Mouse (Mus musculus): ENCODE results near the gene Cdc25b. TPM values are rescaled to one million over a fixed set of nuclear protein-coding genes. Genes with fewer than 3 reads are reported as not detected.

Cdc25b gene
- total RNA-seq, 2 experiments from 2014 or later = 19.7 to 27.0 TPM

DNA sequence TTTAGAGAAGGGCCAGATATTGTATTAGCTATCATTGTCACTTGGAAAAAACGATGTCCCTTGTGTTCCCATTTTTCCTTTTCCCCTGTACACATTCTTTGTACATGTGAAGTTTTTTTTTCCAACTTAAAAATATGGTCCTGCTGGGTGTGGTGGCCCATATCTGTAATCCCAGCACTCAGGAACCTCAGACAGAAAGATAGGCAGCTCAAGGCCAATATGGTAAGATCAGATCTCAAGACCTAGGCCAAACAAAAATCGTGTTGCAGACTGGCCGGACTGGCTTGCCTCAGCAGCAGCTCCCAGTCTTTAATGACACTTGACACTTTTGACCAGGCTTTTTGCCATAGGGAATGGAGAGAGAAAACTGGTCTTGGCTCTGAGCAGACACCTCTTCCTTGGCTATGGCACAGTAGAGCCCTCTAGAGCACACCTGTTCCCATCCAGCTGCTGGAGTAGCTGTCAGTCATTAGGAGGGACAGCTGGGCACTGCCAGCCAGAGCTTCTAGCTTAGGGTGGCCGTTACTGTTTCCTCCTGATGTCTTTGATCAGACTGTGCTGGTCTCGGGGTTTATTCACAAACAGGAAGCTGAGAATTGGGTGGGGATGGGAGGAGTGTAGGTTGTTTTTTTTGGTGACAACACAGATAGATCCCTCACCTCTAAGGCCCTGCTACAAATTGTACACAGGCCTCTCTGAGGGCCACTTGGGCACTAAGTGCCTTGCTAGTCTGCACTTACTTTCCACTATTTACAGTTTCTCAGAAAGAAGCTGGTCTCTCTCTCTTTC lies 3.0 kb downstream of the Cdc25b start:
- DNase-seq (ENCODE audit: low spot score in 2 of 2) = no peak

DNA sequence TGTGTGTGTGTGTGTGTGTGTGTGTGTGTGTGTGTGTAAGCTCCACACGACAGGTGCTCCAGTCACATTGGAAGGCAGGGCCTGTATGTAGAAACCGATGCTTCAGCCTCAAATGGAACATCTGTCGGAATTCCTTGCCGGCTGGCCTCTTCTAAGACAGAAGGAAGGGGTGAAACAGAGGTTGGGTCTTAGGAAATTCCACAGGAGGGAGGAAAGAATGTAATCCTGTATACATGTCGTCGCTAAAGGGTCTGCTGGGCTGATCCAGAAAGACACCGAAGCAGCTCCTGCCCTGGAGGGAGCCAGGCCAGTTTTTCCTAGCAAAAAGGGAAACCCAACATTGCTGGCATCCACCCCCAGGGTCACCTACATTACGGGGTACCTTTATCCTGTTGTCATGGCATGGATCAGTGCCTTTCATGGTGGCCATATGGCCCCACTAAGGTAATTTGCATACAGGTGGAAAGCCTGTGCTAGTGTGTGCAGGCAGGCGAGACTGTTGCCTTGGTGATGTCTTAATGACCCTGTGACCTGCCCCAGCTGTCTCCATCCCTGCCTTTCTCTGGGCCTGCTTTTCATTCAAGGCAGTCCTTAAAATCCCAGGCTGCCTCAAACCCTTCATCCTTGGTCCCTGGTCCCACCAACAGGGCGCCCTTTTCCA lies 3.7 kb downstream of the Cdc25b start:
- DNase-seq (ENCODE audit: low spot score in 2 of 2) = no peak

DNA sequence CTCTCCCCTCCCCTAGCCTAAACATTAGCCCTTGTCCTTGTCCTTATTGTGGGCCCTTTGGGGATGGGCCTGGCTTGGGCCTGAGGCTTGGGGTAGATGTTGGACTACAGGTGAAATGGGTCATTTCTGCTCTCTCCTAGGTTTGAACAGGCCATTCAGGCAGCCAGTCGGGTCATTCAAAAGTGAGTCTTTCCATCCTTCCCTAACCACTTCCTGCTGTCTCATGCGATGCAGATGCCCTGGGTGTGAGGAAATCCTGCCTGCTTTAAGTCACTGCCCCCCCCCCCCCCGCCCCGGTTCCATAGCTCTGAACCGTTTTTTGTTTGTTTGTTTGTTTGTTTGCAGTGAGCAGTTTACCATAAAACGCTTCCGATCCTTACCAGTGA lies 4.2 kb downstream of the Cdc25b start:
- DNase-seq (ENCODE audit: low spot score in 2 of 2) = no peak

DNA sequence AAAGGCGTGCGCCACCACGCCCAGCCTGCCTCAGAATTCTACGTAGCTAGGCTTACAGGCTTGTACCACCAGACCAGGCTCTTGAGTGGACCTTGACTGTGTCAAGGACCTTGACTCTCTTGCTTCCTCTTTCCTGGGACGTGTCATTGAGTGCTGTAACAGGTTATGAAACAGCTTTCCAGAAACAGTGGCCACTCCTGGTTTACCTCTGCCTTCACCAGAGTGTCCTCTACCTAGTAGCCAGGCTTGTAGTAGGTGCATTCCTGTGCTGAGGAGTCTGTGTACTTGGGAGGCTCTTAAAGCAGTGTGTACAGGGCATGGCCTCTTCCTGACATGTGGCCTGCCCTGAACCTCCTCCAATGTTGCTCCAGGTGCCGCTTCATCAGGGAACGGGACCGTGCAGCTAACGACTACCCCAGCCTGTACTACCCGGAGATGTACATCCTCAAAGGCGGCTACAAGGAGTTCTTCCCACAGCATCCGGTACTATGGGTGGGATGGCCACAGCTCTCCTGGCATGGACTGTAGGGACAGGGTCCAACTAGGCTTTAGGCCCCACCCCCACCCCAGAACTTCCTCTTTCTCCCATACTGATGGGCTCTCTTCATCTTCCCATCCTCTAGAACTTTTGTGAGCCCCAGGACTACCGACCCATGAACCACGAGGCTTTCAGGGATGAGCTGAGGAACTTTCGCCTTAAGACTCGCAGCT lies 10.0 kb downstream of the Cdc25b start:
- no peak for DNase-seq (ENCODE audit: low spot score in 2 of 2)

DNA sequence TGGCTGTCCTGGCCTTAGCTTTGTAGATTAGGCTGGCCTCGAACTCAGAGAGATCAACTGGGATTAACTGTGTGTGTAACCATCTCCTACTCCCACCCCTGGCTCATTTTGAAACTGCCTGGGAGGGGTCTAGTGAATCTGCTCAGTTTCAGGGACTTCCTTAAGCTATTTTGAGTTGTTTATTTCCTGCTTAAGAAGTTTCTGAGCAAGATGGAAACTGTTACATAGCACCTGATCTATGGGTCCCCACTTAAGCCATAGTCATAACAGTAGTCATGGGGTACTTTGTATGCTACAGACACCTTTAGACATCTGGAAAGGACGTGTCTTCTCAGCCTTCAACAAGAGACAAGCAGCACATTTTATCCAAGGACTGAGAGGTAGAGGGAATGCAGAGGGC lies 14.0 kb downstream of the Cdc25b start:
- DNase-seq (ENCODE audit: low spot score in 2 of 2) = no peak

DNA sequence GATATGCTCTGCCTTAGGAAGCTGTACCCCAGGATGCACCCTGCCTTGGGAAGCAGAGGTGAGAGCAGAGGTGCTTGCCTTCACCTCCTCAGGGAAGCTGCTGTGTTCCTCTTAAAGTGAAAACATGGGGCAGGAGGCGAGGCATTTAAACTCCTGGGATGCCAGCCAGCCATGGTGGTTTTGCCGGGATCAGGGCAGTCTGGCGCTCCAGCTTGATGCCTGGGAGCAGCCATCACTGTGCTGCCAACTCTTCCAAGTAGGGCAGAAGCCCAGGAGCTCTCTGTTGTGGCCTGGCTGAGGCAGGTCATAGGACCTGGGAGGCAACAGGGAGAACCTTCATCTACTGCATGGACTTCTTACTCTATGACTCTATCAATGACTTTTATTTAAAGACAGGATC lies 14.5 kb downstream of the Cdc25b start:
- no peak for DNase-seq (ENCODE audit: low spot score in 2 of 2)

DNA sequence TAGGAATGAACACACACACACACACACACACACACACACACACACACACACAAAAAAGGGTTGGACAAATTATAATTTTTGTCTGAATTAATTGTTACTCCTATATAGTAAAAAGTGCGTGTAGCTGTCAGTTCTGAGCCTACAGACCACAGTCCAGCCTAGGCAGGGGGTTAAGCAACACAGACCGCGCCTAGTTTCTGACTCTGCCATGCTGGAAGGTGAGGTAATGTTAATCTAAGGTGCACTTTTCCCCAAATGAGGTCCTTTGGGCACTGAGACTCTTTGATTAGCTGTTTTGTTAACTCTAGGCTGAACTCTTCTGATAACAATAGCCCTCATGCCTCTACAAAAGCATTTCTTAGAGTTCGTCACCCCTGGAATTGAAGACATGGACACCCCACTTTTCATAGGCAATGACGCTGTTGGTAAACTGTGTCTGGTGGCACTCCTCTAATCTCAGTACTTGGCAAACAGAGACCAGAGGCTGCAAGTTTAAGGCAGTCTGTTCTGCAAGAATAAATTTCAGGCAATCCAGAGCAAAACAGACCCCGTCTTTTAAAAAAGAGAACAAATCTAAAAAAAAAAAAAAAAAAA lies 17.2 kb downstream of the Cdc25b start:
- DNase-seq (ENCODE audit: low spot score in 2 of 2) = no peak

DNA sequence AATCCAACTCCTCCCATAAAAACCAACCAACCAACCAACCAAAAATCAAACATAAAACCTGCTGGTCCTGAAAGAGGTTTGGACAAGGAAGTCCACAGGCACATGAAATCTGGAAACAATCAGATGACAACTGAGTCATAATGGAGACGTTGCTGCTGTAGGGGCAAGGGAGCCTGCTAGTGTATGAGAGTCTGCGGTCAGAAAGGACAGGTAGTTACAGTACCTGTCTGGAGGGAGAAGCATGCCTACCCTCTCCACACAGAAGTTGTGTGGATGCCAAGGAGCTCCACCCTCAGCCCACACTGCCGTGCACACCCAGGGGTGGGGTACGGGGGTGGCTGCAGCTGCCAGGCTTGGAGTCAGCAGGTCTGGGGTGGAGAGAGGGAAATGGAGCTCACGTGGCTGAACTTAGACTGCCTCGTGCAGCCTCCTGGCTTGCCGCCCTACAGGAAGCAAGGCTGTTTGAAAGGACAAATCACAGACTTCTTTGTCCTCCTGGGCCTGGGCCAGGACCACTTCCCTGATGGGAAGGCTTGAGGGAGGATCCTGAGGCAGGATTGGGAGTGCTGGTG lies 17.7 kb downstream of the Cdc25b start:
- peak; percentile 84 to 87 for DNase-seq (ENCODE audit: low spot score in 2 of 2)

DNA sequence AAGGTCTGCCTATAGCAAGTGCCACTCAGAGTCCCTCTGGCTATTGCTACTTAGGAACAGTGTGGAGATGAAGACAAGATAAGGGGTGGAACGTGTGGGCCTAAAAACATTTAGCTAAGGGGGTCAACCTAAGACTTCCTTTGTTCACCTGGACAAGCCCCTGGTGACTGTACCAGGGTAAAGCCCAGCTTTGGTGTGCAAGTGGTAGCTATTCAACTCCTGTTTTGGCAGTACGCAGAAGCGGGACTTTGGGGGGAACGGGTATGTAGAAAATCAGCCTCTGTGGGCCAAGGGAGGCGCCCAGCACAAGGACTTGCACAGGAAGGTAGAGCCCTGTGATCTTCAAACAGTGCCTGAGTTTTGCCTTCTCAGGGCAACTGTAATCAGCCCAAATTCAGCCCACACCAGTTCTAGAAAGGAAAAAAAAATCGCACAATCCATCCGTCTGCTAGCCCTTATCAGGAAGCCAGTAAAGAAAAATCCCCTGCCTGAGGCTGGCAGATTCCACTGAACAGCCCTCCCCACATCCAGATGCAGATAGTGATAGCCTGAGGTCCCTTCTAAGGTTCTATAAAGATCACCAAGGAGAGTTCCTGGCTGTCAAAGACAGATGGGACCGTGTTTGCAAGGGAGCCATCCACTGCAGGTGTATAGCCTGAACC lies 18.9 kb downstream of the Cdc25b start:
- no peak for DNase-seq (ENCODE audit: low spot score in 2 of 2)

DNA sequence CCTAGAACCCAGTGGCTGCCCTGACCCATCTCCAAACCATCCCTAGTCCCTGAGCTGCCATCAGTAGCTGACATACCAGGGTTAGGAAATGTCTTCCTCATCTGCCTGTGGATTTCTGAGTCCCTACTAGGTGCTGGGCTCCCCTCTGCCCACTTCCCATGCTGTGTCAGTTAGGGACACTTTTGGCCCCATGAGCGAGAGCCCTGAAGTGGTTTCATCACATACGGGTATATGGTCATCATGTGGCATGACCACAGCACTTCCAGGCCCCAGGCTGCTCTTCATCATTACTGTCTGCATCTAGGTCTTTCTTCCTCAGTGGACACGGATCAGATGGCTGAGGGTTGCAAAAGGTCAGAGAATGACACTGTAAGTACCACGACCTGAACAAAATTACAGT lies 20.0 kb downstream of the Cdc25b start, which contains the start of gene Ap5s1:
Ap5s1 (plus strand) TSS at position 301 of the 400 bp plus-strand sequence.
- DNase-seq (ENCODE audit: low spot score in 2 of 2) = no peak

DNA sequence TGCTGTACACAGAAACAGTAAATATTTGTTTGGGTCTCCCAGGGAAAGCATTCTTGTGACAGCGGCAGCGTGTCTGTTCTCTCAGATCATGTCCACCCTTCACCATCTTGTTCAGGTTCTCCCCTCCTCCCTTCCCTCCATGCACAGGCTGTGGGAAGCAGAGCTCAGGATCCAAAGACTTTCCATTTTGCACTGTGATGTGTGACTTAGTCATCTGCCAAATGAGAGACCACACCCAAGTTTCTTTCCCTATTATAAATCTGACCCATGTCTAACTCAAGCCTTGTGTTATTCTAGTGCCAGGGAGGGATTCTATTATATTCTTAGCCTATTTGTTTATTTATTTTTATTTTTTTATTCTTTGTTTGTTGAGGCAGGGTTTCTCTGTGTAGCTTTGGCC lies 21.6 kb downstream of the Cdc25b start:
- no peak for DNase-seq (ENCODE audit: low spot score in 2 of 2)

DNA sequence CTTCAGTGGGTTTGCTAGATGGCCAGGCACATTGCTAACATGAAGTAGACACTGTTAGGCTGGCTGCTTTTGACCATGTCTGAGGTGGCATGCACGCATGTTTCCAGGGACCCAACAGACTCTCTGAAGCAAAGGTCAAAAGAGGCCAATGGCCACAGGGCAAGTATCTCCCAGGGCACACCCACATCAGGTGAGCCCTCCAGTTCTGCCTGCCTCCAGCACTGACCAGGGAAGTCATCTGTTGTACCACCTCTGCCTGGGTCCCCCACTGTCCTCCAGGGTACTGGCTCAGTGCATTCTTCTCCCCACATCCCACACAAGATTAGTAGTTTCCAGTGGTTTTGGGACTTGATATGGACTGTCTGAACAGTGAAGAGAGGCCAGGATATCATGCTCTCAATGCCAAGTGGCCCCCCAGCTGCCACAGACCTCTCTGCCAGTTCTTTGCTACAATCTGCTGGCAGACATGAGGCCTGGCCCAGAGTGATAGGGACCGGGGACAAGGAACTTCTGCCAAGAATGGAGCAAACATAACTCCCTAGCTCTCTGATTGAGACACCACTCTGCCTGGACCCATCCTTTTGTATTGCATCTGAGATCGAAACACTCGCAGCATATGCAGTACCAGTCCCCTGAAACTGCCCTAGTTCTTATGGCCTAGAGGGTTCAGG lies 22.5 kb downstream of the Cdc25b start:
- DNase-seq (ENCODE audit: low spot score in 2 of 2) = no peak

DNA sequence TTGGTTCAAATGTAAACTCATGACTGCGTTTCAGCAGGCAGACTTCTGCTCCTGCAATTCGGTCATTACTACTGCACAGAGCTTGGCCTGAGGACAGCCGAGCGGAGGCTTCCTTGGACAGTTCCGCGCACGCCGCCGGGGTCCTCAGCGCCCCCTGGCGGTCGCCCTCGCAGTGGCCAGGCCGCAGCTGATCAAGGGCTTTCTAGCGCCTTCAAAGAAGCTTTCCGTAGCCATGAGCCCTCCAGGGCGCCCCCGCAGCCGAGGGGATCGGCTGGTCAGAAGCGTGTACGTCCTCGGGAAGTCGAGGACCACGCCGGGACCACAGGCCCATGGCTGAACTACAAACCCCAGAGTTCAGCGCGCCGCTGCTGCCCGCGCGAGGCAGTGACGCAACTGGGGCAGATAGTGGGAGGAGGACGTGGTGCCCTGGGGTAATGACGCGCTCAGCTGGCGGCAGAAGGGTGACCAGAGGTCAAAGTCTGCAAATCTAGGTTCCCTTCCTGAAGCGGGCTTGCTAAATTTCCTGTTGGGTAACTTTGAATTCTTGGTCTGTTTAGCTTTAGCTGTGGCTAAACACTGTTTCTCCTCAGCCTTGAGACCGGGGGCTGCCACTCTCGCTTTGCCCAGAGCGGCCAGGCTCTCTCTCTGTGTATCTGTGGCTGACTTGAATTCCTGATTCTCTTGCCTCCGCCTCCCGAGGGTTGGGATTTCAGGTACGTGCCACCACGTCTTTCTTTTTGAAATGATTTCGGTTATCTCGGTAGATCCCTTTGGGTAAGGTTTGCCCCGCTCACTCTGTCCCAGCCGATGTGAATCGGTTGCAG lies 23.4 kb downstream of the Cdc25b start:
- peak; percentile 96 for DNase-seq (ENCODE audit: low spot score in 2 of 2)

DNA sequence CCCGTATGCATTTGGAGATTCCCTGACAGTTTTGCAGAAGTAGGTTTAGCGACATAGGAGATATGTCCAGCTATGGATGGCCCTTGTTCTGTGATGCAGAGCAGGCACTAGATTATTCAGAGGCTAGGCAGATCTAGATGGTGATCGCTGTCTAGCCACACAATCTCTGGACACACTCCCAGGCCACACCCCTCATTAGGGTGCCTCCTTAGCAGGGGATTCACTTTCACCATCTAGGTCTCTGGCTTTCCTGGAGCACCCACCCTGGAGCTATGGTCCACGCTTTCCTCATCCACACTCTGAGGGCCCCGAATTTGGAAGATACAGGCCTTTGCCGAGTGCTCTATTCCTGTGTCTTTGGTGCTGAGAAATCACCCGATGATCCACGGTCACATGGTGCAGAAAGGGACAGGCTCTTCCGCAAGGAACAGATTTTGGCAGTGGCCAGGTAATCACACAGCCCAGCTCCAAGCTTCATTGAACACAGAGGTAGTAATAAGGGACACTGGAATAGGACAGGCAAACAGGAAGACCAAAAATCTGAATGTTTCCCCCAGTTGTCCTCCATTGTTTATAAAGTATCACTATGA lies 24.4 kb downstream of the Cdc25b start:
- peak; percentile 34 to 35 for DNase-seq (ENCODE audit: low spot score in 2 of 2)

DNA sequence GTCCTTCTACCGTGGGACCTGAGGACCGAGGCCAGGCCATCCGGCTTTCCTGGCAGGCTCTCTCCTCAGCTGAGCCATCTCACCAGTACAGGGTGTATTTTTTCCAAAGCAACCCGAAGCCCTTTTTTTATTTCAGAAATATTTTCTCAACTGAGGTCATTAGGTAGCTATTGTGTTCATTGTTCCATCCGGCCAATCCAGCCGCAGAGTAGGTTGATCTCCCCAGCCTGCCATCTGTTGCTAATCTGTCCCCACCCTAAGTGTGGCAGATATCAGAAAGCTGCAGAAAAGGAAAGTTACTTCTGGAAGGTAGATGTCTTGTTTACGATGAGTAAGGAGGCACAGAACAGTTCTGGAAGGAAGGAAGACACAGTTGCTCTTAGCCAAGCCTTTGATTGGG lies 27.0 kb downstream of the Cdc25b start:
- DNase-seq (ENCODE audit: low spot score in 2 of 2) = no peak

DNA sequence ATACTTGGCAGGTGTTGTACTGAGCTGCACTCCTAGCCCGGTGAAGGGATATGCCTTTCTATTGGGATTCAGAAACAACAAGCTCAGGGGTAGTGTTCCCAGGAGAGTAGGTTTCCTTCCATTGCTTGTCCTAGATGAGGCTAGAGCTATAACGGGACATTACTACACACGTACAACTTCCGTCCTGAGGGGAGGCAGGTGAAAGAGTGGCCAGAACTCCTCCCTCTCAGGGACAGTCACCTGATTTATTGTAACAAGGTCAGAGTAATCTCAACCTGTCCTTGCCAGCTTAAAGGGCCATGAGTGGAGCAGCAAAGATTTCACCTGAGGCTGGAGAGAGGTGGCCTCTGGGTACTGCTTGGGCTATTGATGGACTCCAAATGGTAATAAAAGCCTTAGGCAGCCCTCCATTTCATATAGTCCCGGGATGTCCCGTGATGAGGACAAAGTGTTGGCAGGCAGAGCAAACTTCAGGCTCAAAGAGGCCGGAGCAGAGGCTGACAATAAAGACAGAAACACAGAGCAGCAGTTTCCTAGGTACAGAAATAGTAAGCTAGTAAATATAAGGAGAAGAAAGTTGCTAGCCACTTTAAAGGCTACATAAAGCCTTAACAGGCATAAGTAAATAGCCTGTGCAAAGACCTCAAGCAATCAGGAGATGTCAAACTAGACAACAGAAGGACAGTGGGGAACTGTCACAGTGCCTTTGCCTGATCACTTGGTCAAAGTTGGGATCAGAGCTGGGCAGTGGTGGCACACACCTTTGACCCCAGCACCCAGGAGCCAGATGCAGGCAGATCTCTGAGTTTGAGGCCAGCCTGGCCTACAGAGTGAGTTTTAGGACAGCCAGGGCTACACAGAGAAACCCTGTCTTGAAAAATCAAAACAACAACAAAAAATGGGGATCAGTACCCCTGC lies 29.5 kb downstream of the Cdc25b start:
- DNase-seq (ENCODE audit: low spot score in 2 of 2) = no peak

DNA sequence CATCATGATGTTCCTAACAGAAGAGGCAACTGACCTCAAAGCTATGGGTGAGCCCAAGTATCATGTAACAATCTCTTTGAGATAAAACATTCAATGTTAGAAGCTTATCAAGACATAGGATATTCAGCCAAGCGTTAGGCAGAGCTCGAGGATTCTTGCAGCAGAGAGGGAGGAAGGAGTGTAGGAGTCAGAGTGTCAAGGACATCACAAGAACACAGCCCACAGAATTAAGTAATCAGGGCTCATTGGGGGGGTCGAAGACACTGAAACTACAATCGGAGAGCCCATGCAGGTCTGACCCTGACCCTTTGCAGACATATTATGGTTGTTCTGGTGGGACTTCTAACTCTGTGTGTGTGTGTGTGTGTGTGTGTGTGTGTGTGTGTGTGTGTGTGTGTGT lies 33.3 kb downstream of the Cdc25b start:
- no peak for DNase-seq (ENCODE audit: low spot score in 2 of 2)
